Mouse (Mus musculus): ENCODE results near the gene Hdac4.

- TF ChIP-seq CTCF (IDR thresholded peaks at IDR 0.05; ENCODE audit: low read depth, low read length) (no peak), POLR2A (IDR thresholded peaks at IDR 0.05; ENCODE audit: borderline replicate concordance, low read depth, low read length) (no peak)
Measured at GRCm38 (mm10) chr1:91952912-91953311, 242.6 kb downstream of the Hdac4 start.

All from bone marrow macrophage, adult 2 months (primary cell).